Mouse (Mus musculus): ENCODE measurements around the gene Tmc7.

- TF ChIP-seq CTCF (IDR thresholded peaks at IDR 0.05; ENCODE audit: low read depth) = no peak
- no peak for TF ChIP-seq EP300 (IDR thresholded peaks at IDR 0.05; ENCODE audit: low read depth)
Observed at GRCm38 (mm10) chr7:118584926-118585325, 390 bp upstream of the Tmc7 start.
